Mouse (Mus musculus): Measurements from ENCODE around the gene Kcnt2.

The Kcnt2 gene

DNA sequence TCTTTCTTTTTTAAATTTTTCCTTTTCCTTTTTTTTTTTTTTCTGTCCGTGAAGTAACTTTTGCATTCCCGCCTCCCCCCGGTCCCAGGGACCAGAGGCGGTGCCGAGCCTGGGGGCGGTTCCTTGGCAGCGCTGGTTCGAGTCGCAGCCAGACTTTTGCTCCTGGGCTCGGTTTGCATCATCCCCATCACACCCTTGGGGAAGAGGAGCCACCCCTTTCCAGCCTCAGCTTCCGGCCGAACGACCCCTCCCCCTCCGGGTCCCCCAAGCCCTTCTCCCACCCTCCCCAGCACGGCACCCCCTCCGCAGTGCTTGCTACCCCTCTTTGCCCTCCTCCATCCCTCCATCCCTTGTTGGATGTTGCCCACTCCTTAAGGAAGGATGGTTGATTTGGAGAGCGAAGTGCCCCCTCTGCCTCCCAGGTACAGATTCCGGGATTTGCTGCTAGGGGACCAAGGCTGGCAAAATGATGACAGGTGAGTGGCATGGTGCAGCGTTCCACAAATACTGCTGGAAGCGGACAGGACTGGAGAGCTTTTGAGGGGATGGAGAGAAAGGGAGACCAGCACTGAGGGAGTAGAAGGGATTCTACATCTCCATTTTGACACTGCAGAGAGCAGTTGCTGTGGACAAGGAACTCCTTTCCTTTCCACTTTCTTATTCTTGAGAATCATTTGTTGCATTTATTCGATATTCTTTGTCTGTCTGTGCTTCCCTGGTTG is at the start of gene Kcnt2:
Gene Kcnt2, plus strand, starts transcription at position 283 of the 722 bp plus-strand sequence.
- no peak for DNase-seq (ENCODE audit: low read depth, low spot score)

DNA sequence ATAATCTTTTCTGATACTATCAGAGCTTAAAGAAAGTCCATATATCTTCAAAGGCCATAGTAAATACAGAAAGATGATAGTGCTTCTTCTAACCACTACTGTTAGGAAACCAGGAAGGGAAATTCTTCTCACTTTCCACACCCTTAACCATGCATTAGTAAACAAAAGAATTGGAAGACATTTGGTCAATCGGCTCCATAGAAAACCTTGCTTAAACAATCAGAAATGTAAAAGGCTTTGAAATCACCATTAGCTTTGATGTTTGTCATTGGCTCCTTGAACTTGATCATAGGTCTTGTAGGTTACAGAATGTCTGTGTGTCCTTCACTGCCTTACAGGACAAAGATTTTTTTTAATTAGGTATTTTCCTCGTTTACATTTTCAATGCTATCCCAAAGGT is 40.6 kb upstream of the Kcnt2 start:
- DNase-seq (ENCODE audit: low read depth, low spot score): no peak

DNA sequence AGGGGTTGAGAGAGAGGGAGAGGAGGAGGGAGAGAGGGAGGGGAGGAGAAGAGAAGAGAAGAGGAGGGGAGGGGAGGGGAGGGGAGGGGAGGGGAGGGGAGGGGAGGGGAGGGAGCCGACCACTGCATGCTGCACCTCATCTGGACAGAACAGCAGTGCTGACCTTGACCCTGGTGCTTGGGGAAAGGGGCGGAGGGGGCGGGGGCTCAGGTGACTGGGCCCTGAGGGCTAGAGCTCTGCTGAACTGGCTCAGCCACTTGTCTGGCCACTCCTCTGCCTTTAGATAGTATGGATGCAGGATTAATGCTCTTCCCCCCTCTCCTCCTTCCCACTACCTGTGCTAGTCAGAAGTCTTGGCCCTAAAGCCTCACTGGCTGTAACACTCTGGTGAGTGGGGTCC is 20.7 kb upstream of the Kcnt2 start:
- DNase-seq (ENCODE audit: low read depth, low spot score): no peak

DNA sequence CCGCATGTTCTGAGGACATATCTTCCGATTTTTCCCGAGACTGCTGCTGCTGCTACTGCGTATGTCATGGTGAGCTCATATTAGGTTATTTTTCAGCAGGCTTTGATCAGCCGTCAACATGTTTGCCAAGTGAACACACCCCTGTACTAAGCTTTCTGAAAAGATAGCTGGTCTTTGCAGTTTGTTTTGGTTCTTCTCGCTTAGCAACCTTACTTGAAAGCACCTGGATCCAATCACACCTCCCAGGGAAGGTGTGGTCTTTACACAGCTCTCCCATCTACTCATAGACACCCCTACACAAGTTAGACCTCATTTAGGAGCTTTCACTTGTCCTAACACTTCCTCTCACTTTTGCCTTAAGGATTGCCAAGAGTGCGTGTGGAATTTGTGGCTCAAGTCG is 19.3 kb upstream of the Kcnt2 start:
- DNase-seq (ENCODE audit: low read depth, low spot score): no peak

DNA sequence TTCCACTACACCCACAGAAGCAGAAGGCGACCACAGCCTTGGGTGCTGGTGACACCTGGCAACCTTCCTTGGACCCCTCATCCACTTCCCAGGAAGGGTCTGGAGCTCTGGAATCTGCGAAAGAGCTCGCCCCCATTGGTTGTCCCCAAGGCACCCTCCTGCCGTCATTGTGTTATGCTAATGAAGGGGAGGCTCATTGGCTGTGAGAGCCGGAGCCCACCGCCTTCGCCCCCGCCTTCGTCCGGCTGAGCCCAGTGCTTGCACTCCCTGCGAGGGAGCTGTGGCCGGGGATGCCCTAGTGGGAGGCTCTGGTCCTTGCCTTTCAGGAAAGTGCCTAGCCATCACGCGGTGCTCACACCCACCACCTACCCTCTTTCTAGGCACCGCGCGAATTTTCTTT is 493 bp upstream of the Kcnt2 start:
- no peak for DNase-seq (ENCODE audit: low read depth, low spot score)

DNA sequence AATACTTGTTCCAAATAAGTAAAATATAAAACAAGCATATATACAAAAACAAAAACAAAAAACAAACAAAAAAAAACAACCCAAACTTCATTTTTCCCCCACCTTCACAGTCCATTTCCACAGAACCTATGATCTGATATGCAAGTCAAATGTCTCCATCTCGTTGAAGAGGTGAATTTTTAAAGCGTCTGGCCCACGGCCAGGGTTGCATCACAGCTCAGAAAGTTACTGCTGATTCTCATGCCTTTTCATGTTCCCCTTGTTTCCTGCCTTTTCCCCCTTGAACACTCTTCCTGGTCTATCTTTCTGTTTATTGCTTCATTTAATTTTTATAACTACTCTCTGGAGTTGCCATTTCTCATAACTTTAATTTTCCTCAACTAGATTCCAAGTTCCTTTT is 18.7 kb downstream of the Kcnt2 start:
- DNase-seq (ENCODE audit: low read depth, low spot score): no peak

DNA sequence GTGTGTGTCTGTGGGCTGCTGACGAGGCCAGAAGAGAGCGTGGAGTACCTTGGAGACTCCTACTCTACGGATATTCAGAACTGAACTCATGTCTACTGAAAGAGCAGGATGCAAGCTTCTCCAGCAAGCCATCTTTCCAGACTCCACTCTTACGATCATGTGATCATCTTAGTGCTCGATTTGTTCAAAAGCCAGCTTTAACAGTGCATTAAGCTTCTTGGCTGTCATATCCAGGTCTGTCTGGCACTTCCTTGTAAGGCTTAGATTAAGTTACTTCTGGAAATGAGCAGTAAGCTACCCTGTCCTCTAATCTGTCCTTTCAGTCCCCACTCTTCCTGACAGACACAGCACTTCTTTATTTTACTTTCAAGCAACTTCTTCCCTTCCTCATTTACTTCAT is 20.1 kb downstream of the Kcnt2 start:
- DNase-seq (ENCODE audit: low read depth, low spot score): no peak

DNA sequence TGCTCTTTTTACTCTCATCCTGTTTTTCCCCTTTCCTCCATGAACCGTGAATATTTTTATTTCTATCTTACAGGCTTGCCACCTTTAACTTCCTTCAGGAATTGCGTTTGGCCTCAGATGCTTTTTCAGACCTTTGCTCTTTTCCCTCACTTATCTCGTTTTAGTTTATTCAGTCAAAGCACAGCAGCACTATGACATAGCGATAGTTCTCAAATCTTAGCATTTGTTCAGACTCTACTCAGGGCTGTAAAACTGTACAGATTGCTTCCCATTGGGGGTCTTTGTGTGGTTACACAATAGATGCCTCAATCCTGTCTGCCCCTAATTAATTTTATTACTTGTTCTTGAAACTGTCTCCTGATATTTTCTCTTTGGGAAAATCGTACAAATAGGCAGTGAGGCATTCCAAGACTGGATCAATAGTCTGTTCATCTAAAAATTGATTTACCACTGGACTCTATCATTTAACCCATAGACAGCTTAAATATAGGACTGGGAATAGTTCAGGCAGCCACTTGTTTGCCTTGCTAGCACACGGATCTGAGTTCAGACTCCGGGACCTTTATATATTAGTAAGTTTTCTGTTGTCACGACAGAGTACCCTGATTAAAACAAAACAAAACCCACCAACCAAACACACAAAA is 20.8 kb downstream of the Kcnt2 start:
- DNase-seq (ENCODE audit: low read depth, low spot score): no peak

DNA sequence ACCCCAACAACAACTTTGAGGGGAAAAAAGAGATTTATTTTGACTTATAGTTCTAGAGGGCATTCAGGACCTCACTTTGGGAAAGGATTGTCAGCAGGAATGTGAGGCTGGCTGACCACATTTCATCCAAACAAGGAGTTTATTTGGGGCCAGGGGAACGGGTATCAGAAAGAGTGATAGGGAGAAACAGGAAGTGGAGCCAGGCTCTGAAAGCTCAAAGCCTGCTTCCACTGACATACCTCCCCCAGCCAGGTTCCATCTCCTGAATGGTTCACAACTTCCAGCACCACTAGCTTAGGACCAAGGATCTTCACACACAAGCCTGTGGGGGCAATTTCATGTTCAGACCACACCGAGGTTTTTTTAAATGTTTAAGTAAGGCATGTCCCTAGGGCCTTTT is 21.3 kb downstream of the Kcnt2 start:
- DNase-seq (ENCODE audit: low read depth, low spot score): no peak

DNA sequence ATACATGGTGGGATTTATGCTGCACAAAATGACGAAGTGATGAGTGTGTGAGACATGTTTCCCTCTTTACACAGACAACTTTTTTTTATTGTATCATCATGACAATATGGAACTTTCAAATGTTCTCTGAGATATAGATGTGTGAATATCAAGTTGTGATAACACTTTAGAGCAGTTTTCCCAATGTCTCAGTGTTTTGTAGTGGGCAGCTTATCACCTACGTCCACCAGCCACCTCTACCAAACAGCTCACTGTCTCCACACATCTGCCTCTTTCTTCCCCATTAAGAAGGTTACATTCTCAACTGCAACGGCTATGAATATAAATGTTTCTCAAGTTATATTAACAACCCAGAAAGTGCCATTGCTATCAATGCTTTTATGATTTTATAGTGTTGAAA is 27.7 kb downstream of the Kcnt2 start:
- DNase-seq (ENCODE audit: low read depth, low spot score): no peak

DNA sequence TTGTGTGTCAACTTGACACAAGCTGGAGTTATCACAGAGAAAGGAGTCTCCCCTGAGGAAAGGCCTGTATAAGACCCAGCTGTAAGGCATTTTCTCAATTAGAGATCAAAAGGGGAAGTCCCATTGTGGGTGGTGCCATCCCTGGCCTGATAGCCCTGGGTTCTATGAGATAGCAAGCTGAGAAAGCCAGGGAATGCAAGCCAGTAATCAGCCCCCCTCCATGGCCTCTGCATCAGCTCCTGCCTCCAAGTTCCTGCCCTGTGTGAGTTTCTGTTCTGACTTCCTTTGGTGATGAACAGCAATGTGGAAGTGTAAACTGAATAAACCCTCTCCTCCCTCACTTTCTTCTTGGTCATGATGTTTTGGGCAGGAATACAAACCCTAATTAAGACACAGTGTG is 29.9 kb downstream of the Kcnt2 start:
- no peak for DNase-seq (ENCODE audit: low read depth, low spot score)

DNA sequence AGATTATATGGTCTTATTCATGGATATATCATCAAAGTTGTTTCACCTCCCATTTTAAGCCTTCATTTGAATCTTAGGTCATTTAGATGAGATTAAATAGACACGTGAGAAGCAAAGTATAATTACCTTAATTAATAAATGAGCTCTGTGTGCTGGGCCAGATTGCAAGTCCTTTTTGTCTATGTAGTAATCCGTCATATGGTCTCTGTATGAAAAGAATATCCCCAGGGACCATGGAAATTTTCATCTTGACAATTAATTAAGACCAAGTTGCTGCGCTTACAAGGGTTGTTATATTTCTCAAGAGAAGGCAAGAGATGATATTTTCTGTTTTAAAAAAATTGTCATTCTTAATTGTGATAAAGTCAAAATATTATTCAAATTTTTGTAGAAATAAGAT is 47.2 kb downstream of the Kcnt2 start:
- DNase-seq (ENCODE audit: low read depth, low spot score): no peak

DNA sequence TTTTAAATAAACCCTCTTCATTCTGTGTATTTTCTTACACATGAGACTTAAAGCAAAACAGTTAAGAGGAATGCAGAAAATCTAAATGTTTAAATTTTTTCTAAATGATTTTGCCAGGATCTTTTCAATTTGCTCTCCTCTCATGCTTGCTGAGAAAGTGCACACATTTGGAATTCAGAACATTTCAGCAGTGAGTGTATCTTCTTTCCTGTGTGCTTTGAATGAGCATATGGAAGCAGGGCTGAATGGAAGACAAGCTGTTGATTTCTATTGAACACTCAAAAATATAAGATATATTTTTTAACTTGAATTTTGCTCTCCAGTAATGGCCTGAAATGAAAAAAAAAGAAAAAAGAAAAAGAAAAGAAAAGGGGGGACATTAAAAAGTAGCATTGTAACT is 49.5 kb downstream of the Kcnt2 start:
- no peak for DNase-seq (ENCODE audit: low read depth, low spot score)

DNA sequence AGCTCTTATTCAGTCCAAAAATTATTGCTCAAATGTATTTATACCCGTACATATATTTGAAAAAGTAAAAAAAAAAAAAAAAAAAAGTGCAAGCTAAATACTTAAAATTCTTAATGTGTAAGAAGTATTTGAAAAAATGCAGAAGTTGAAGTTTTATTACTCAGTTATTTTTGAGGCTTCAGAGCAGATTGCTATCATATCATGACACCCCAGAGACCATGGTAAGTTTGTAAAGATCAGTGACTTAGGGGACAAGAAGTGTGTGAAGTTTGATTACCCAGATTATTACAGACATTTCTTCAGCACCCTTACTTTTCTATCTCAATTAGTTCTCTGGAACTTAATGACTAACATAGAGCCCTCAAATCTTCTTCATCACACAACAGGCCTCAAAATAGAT is 58.3 kb downstream of the Kcnt2 start:
- DNase-seq (ENCODE audit: low read depth, low spot score): no peak

DNA sequence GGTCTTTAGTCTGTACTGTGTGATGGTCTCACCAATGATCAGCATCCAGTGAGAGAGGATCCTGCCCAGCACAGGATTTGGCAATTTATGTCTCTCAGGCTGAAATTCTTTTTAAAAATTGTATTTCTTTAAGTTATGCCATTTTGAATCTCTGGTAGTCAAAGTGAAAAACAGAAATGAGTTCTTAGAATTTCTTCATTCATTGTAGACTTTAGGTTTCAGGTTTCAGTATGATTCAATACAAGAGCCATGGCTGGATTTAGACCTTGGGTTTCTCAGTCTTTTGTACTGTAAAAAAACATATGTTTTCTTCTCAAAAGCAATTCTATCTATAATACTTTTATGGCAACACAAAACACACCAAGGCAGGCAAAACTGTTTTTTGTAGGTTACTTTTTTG is 59.4 kb downstream of the Kcnt2 start:
- no peak for DNase-seq (ENCODE audit: low read depth, low spot score)

DNA sequence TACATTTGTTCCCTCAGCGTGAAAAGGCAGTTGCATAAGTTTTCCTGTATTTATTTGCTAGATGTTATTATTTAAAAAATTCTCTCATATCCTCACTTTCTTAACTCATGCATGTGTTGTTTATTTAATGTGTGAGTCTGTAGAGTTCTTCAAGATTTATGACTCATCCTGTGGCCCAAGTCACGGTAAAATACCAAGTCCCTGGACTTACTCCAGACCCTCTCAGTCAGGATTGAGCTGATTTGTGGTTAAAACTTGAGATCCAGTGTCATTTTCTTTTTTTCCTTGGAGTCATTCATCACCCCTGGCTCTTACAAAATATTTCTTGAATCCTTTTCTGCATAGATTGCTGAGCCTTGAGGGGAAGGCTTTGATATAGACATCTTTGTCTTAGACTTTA is 60.4 kb downstream of the Kcnt2 start:
- DNase-seq (ENCODE audit: low read depth, low spot score): no peak

DNA sequence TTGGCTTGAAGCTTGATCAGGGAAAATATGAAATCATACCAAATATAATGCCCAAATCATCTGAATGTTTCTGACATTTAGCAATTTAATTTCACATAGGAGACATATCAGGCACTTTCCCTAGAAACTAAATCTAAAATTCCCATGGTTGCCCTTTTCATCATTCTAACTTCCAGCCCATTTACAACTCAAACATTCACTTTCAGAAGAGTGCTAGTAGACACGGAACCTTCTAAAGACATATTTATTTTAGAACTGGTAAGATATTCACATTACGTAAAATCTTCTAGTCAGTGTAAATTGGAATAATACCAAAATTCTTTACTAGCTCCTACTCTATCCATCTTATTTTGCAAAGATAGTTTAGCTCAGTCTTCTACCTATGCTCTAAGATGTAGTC is 64.8 kb downstream of the Kcnt2 start:
- no peak for DNase-seq (ENCODE audit: low read depth, low spot score)

DNA sequence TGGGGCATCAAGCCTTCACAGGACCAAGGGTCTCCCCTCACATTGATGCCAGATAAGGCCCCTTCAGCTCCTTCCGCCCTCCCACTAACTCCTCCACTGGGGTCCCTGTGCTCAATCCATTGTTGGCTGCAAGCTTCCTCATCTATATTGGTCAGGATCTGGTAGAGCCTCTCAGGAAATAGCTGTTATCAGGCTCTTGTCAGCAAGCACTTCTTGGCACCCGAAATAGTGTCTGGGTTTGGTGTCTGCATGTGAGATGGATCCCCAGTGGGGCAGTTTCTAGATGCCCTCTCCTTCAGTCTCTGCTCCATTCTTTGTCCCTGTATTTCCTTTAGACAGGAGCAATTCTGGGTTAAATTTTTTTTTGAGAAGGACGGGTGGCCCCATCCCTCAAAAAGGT is 79.1 kb downstream of the Kcnt2 start:
- no peak for DNase-seq (ENCODE audit: low read depth, low spot score)

DNA sequence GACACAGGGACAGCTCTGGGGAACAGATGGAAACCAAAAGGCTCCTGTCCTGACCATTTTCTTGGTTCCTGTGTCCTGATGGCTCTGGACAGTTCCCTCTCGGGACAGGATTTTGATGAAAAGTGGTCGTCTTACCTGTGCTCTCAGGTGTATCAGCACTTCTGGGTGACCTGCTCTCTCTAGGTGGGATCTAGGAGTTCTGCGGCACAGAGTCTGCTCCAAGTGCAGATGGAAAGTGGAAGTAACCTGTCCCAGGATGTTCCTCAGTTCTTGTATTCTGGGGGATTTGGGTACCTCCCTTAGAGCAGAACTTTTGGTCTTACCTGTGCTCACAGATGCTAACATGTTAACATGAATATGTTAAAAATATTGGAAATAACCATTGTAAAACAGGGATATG is 80.8 kb downstream of the Kcnt2 start:
- DNase-seq (ENCODE audit: low read depth, low spot score): no peak

DNA sequence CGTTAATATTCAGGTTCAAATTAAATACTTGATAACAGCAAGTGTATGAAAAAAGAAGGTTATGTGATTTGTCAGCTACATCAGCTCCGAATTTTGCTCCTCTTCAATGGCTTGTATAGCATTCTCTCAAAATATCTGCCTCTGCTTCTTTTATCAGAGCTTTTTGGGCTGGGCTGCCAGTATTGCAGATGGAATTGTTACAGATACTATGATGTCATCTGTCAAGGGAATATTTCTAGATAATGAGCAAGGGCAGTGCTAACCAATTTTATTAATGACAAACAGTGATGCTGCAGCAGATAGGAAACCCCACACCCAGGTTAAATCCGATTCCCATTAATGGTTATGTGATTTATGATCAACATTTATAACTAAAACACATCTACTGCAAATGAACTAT is 87.7 kb downstream of the Kcnt2 start:
- no peak for DNase-seq (ENCODE audit: low read depth, low spot score)

DNA sequence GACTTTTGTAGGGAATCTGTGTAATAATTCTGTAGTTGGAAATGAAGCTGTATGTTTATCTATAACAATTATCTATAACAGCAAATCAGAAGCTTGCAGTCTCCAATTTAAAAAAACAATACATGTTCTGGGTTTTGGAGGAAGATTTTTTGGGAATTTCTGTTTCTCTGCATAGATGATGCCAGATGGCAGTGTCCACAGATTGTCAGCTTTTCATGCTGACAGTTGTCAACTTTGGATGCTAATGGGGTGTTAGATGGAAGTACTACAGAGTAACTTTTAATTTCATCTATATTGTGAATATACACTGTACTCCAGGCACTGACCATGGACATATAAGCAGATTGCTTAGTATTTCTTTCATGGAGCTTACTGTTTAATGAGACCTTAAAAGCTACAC is 92.5 kb downstream of the Kcnt2 start:
- no peak for DNase-seq (ENCODE audit: low read depth, low spot score)

DNA sequence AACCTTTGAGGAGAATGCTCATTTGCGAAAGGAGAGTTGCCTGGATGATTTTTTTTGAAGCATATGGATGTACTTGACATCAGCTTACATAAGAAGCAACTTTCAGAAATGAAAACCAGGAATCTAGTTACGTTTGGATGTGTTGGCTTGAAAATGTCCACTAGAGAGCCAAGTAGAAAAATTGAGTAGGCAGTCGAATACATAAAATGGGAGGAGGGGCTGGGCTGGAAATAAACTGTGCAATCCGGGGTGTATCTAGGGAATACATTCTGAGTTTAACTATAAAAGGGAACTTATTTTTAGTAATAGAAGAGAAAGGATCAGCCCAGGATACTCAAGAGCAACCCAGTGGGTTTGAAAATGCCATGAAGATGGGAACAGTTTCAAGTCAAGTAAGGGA is 93.4 kb downstream of the Kcnt2 start:
- no peak for DNase-seq (ENCODE audit: low read depth, low spot score)

DNA sequence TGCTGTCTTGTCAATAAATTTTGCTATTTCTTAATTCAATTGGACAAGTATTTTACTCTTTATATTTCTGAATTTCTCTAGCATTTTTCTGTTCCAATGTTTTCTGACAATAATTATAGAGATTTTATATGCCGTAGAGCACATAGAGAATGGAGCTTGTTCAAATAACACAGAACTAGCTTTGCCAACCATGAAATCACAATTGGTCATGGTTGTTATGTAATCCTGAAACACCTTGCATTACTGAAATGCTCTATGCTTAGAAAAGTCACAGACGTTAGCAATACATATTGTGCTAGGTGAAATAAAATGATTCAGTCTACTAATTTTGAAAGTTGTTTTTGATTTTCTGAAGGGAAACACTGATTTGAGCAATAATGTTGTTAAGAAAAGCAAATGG is 118.8 kb downstream of the Kcnt2 start:
- DNase-seq (ENCODE audit: low read depth, low spot score): no peak

DNA sequence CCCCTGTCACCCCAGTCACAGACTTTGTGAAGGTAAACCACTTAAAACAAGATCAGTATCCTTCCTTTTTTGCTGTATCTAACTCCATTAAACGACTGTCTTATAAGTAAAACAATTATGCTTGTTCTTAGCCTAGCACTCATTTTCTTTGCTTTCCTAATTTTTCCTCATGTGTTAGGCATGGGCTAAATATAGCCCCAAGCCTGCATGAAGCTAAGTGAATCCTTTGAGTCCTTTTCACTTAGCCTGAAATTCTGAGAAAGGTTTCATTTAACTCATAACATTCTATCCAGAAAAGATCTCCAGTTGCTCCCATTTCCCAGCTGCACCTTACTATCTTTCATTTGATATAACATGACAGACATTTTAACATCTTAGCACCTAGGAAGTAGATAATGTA is 127.6 kb downstream of the Kcnt2 start:
- DNase-seq (ENCODE audit: low read depth, low spot score): no peak

Data from retina, adult 2 months (tissue).